Mouse (Mus musculus) limb, embryonic 11.5 days (tissue): ENCODE results near the gene E2f4. TPM values are rescaled to one million over a fixed set of nuclear protein-coding genes. Genes with fewer than 3 reads are reported as not detected.

ENCODE experiments used
- ATAC-seq: fragments of 200-750 bp; cut with Nextera tagmentation; 2 replicates; pipeline ENCODE4 v1.8.0; 2017; ENCODE audit warnings: low read depth; ENCODE audit not compliant: insufficient number of reproducible peaks, low FRiP score, low TSS enrichment
- DNase-seq: peaks from one replicate; pipeline ENCODE4 v3.0.0-alpha.2; 2015; ENCODE audit warnings: low spot score
- H3K27ac ChIP-seq: fragments of 300-500 bp; sonication (generic); replicated peaks from 2 replicates; pipeline ENCODE4 v1.5.1; 2014; ENCODE audit warnings: low read depth, mild to moderate bottlenecking, low read length
- H3K27me3 ChIP-seq: fragments of 300-500 bp; sonication (generic); 2 replicates; pipeline ENCODE4 v1.6.1; 2014; ENCODE audit warnings: mild to moderate bottlenecking, low read length, mixed read lengths; ENCODE audit not compliant: control insufficient read depth, insufficient read depth
- H3K36me3 ChIP-seq: fragments of 300-500 bp; sonication (generic); 2 replicates; pipeline ENCODE4 v1.6.1; 2014; ENCODE audit warnings: mild to moderate bottlenecking, low read length, moderate library complexity, mixed read lengths; ENCODE audit not compliant: control insufficient read depth, insufficient read depth
- H3K4me1 ChIP-seq: fragments of 300-500 bp; sonication (generic); 2 replicates; pipeline ENCODE4 v1.6.1; 2014; ENCODE audit warnings: low read length, mixed read lengths; ENCODE audit not compliant: control insufficient read depth, insufficient read depth
- H3K4me2 ChIP-seq: fragments of 300-500 bp; sonication (generic); 2 replicates; pipeline ENCODE4 v1.6.1; 2014; ENCODE audit warnings: low read depth, mild to moderate bottlenecking, moderate library complexity; ENCODE audit not compliant: severe bottlenecking
- H3K4me3 ChIP-seq: fragments of 300-500 bp; sonication (generic); 2 replicates; pipeline ENCODE4 v1.5.1; 2014; ENCODE audit warnings: low read depth, low read length
- H3K9ac ChIP-seq: fragments of 300-500 bp; sonication (generic); 2 replicates; pipeline ENCODE4 v1.6.1; 2014; ENCODE audit warnings: mild to moderate bottlenecking, low read length
- H3K9me3 ChIP-seq: fragments of 300-500 bp; sonication (generic); 2 replicates; pipeline ENCODE4 v1.6.1; 2016; ENCODE audit warnings: low read length; ENCODE audit not compliant: control insufficient read depth
- WGBS: fragments of 180-500 bp; shearing (Covaris S2); extraction: QIAGEN DNeasy Blood & Tissue Kit; methylation state at CpG from one replicate; pipeline ENCODE4 v1.1.7; 2014; 5-methylcytosine and 5-hydroxymethylcytosine counted together
- polyA plus RNA-seq: library from polyadenylated mRNA; unstranded; fragments of >200 nt; fragmentation: Nextera tagmentation; extraction: Ambion mirVana; gene quantifications from 2 replicates; pipeline ENCODE4 v1.2.1, GENCODE M21; 2014

E2f4 gene
- polyA plus RNA-seq, 1 experiment from 2014 or later: 132 TPM

DNA sequence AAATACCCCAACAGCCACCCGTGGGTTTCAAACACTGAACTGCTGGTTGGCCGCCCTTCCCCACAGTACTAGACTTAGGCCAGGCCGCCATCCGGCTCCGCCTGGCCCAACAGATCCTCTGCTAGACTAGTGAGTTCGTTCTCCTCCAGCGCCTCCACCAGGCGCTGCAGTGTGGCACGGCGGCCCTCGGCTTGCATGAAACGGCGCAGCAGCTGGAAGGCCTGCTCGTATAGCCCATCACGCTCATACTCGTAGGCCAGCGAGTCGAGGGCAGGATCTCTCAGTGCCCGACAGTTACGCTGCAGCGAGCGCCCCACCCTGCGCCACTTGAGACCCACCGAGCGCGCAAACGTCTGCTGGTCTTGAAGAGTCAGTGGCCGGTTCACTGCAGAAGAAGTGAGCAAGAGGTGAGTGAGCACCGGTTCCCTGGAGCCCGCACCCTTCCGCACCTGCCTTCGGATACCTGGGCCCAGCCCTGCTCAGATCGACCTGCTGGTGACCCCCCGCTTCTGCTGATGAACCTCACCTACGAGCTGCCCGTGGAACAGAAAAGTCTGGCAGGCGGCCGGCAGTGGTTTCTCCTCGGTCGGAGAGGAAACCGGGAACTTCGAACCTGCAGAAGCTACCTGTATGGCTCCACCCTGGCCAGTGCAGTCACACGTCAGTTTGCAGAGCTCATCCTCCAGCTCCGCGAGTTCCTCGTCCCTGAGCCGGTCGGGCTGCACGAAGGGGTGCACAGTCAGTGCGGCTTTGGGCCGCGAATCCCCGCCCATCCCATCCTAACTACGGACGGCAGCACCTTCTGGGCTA lies 38.3 kb upstream of the E2f4 start:
- ATAC-seq: peak; percentile 11; the same call in 1 of the 2 replicates
- Histone ChIP-seq H3K9ac (no peak overlapping the region), H3K4me2 (peak overlapping the region; percentile 60)

DNA sequence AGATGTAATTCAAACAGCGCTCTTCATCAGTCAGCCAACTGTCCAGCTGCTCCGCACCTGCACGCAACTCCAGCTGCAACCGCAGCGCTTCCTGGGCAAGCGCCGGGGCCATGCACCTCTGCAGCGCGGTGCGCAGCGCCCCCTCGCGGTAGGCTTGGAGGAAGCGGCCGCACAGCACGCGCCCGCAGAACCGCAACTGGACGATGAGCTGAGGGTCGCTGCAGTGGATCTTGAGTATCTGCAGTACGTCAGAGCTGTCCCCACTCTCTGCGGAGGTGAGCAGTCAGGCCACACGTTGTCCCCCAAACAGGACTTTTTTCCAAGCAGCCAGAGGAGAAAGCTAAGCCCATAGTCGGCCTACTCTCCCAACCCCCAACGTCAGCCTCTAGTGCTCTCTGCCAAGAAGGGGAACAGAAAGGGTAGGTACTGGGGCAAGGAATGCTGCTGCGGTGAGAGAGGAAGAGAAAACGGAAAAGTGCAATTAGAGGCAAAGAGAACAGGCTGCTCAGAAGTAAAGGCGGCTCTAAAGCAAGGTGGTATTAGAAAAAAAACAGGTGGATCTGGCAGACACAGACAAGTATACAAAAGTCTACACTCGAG lies 37.6 kb upstream of the E2f4 start:
- H3K9me3 ChIP-seq: no peaks in the 10 kb centered on the region
- peak overlapping the region; percentile 60 for H3K4me2 ChIP-seq
- WGBS: 4% methylated on average over 30 of the region's 30 CpGs
- peaks cover 55% of the 10 kb centered on the region for H3K27me3 ChIP-seq
- H3K4me1 ChIP-seq: peaks cover 12% of the 10 kb centered on the region
- H3K27ac ChIP-seq: no peak overlapping the region
- ATAC-seq (peak; percentile 7; the same call in 1 of the 2 replicates), DNase-seq (peak; percentile 88)
- H3K4me3 ChIP-seq: peak overlapping the region; percentile 26
- no peak overlapping the region for H3K9ac ChIP-seq
- no peaks in the 10 kb centered on the region for H3K36me3 ChIP-seq

More for the DNA sequence above, 38.3 kb upstream of the E2f4 start:
- Histone ChIP-seq H3K4me3 (peak overlapping the region; percentile 26), H3K27ac (no peak overlapping the region), H3K4me1 (peaks cover 11% of the 10 kb centered on the region), H3K9me3 (no peaks in the 10 kb centered on the region), H3K36me3 (no peaks in the 10 kb centered on the region), H3K27me3 (peaks cover 52% of the 10 kb centered on the region)
- WGBS: 3% methylated on average over 55 of the region's 55 CpGs
- peak; percentile 68 for DNase-seq

DNA sequence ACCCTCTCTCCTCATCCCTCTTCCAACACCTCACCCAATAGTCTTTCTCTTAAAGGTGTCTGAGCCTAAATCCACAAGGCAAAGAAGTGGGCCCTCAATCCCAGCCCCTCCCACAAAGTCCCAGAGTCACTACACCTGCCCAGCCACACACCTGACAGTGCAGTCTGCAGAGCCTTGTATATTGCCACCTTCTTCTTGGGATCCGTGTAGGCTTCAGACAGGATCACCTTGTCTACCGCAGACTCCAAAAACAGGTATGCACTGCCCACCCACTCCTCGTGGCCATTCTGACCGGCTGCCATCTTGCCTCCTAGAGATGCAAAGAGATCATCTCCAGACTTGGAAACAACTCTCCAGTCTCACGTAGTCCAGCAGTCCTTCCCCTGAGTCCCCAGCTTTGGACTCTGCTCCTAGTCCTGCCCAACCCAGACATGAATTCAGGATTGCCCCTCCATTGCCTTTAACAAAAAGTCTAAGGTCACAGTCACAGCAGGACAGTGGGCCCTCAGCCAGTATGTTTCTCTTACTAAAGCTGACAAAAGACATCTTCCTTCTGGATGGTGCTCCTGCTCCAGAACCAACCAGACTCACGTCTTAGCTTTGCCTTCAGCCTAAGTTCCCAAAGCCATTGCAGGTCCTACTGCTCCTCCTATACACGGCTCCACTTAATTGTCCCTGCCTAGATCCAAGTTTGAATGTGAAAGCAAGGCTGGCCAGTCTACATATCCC lies 36.9 kb upstream of the E2f4 start:
- ATAC-seq: no peak
- DNase-seq: no peak
- H3K4me1 ChIP-seq: peaks cover 13% of the 10 kb centered on the region; the same call in 1 of the 2 replicates
- H3K27ac ChIP-seq: no peak overlapping the region
- H3K4me3 ChIP-seq: no peak overlapping the region
- no peaks in the 10 kb centered on the region for H3K9me3 ChIP-seq
- peaks cover 57% of the 10 kb centered on the region for H3K27me3 ChIP-seq
- H3K36me3 ChIP-seq: no peaks in the 10 kb centered on the region
- H3K9ac ChIP-seq: no peak overlapping the region
- 60% methylated on average over 7 of the region's 7 CpGs for WGBS
- H3K4me2 ChIP-seq: no peak overlapping the region

DNA sequence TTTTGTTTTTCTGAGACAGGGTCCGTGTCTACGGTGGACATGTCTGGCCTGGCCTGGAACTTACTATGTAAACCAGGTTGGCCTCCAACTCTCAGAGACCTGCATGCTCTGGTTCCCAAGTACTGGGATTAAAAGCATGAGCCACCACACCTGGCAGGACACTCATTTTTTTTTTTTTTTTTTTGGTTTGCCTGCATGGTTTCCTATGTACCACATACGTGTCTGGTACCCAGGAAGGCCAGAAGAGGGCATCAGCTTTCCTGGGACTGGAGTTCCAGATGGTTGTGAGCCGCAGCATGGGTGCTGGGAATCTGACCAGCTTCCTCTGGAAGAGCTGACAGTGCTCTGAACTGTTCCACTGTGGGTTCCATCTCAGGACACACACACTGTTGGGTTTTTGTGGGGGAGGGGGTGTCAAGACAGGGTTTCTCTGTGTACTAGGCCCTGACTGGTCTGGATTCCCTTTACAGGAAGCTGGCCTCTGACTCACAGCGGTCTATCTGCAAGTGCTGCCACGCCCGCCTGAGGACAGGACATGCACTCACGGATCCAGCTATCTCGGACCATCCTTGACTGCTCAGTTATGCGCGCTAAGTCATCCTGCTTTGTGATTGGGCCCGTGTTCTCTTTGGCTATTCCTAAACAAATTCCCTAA lies 36.0 kb upstream of the E2f4 start:
- peaks cover 3% of the 10 kb centered on the region; the same call in 1 of the 2 replicates for H3K9me3 ChIP-seq
- H3K27me3 ChIP-seq: peaks cover 55% of the 10 kb centered on the region
- no peak overlapping the region for H3K27ac ChIP-seq
- H3K4me1 ChIP-seq: peaks cover 13% of the 10 kb centered on the region; the same call in 1 of the 2 replicates
- H3K9ac ChIP-seq: no peak overlapping the region
- no peak overlapping the region for H3K4me3 ChIP-seq
- ATAC-seq (no peak), DNase-seq (no peak)
- WGBS: 85% methylated on average over 12 of the region's 12 CpGs
- H3K36me3 ChIP-seq: no peaks in the 10 kb centered on the region
- H3K4me2 ChIP-seq: no peak overlapping the region

DNA sequence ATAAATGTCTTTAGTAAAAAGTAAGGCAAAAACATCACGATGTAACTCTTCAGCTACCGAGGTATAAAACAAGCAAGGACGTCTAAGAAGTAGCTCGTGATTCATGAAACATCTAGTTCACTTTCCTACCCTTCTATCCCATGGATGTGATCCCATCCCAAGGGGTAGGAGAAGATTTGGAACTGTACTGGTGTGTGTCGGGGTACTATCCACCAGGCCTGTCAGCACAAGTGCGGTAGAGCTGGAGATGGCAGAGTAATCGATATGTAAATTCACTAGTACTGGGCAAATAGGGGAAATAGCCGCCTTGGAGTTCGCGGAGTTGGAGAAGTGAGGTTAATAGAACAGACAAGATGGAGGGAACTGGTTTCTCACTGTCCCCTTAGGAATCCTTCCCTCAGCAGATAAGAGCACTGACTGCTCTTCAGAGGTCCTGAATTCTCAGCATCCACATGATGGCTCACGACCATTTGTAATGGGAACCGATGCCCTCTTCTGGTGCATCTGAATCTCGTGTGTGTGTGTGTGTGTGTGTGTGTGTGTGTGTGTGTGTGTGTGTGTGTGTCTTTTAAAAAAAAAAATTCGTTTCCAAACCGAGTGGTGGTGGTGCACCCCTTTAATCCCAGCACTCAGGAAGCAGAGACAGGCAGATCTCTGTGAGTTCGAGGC lies 34.1 kb upstream of the E2f4 start:
- Histone ChIP-seq H3K4me2 (no peak overlapping the region; the same call in 1 of the 2 replicates), H3K9me3 (peaks cover 3% of the 10 kb centered on the region; the same call in 1 of the 2 replicates), H3K4me3 (no peak overlapping the region), H3K36me3 (no peaks in the 10 kb centered on the region; the same call in 1 of the 2 replicates), H3K27me3 (peaks cover 62% of the 10 kb centered on the region), H3K9ac (no peak overlapping the region), H3K27ac (no peak overlapping the region), H3K4me1 (peaks cover 18% of the 10 kb centered on the region)
- WGBS: 44% methylated on average over 16 of the region's 16 CpGs
- no peak for ATAC-seq
- DNase-seq: no peak

DNA sequence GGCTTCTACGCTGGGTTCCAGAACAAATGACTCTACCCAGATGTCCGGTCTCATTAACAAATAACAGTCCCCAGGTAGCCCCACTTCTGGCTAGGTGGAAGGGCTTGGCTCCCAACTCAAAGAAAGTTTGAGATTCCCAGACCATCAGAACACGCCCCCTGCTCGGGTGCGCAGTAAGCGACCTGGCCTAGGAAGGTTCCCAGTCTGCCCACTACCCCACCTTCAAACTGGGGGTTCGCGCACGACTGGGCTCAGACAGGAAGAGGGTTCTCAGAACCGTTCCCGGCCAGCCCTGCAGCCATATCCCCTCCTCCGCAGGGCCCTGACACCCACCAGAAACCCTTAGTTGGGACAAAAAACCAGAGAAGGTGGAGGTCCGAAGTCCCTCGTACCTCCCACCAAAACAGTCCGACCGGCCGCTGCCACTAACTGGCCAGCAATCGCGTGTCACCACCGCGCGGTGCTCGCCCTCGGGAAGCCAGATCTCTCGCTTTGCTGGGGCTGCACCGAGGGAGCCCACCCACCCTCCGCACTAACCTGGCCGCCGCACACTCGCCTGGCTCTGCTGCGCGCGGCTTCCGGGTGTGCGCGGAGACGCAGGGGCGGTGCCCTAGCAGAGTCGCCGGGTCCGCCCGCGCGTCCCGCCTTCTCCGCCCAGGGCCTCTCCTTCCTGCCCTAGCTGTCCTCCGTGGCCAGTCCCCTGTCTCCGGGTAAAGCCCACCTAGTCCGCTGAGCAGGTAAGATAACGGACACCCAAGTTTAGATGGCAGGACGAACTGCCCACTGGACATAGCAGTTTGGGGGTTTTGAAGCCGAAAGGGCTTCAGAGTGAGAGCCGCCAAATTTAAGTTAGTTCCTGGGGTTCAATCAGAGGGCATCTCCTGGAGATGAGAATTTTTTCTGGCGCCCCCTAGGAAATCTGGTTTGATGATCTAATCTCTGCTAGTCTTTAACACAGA lies 33.2 kb upstream of the E2f4 start, which contains the start of the genes Tradd and Fbxl8:
Tradd (minus strand) TSS at position 586 of the 959 bp plus-strand sequence.
Fbxl8 (plus strand) TSS at position 625 of the 959 bp plus-strand sequence.
- H3K36me3 ChIP-seq: no peaks in the 10 kb centered on the region; the same call in 1 of the 2 replicates
- ATAC-seq (no peak), DNase-seq (peak; percentile 71)
- peaks cover 62% of the 10 kb centered on the region for H3K27me3 ChIP-seq
- no peak within 1 kb of the TSS for H3K27ac ChIP-seq
- H3K9me3 ChIP-seq: peaks cover 3% of the 10 kb centered on the region; the same call in 1 of the 2 replicates
- peaks cover 20% of the 10 kb centered on the region for H3K4me1 ChIP-seq
- H3K4me2 ChIP-seq: peak within 1 kb of the TSS; percentile 81
- H3K4me3 ChIP-seq: peak within 1 kb of the TSS; percentile 63
- 1% methylated on average over 54 of the region's 54 CpGs for WGBS
- H3K9ac ChIP-seq: peak within 1 kb of the TSS; percentile 58

DNA sequence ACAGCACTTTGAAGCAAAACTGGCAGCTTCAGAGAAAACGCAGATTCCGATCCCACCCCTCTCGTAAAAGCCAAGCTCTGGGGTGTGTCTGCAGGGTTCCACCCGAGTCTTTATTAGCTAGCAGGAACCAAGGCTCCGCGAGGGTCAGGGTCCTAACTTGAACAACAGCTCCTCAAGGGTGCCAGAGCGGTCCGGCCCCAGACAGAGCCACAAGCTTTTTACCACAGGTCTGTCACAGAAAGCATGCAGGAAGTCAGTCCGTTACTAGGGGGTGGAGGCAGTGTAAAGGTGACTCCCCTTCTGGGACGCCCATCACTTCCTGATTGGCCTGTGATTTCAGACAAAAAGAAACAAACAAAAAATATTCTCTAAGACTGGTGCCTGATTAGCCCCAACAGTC lies 32.3 kb upstream of the E2f4 start:
- Histone ChIP-seq H3K4me3 (peak overlapping the region; percentile 63), H3K27me3 (peaks cover 62% of the 10 kb centered on the region), H3K9ac (no peak overlapping the region), H3K4me1 (peaks cover 20% of the 10 kb centered on the region), H3K36me3 (no peaks in the 10 kb centered on the region; the same call in 1 of the 2 replicates), H3K9me3 (peaks cover 3% of the 10 kb centered on the region; the same call in 1 of the 2 replicates), H3K27ac (no peak overlapping the region), H3K4me2 (peak overlapping the region; percentile 81)
- no peak for ATAC-seq
- DNase-seq: no peak
- WGBS: 10% methylated on average over 10 of the region's 10 CpGs
